Mouse (Mus musculus) heart, adult 2 months (tissue): Measurements from ENCODE around the gene Ccdc58.

ENCODE experiments used
- CTCF ChIP-seq: fragments of 200-600 bp; IDR thresholded peaks from 2 replicates; pipeline ENCODE4 v1.8.1; 2022; ENCODE audit warnings: antibody characterized with exemption, mild to moderate bottlenecking, moderate library complexity
- EP300 ChIP-seq: fragments of 200-500 bp; IDR thresholded peaks from 2 replicates; pipeline ENCODE4 v1.6.1; 2011; ENCODE audit warnings: low read depth, low read length, control low read depth; ENCODE audit not compliant: insufficient read depth
- POLR2A ChIP-seq: fragments of 200-500 bp; IDR thresholded peaks from 2 replicates; pipeline ENCODE4 v1.6.1; 2011; ENCODE audit warnings: mild to moderate bottlenecking, low read depth, low read length, control low read depth; ENCODE audit not compliant: insufficient read depth

GRCm38 (mm10) chr16:36067694-36068093 lies 3.8 kb upstream of the Ccdc58 start:
- TF ChIP-seq CTCF (no peak), EP300 (no peak), POLR2A (no peak)
